Mouse (Mus musculus) liver (tissue): ENCODE measurements around the gene Auts2.
"Not testable (repeated sequence)": the region's sequence is repeated elsewhere in the genome, so short reads cannot be mapped to it uniquely, and the experiment has no call there.

Source experiments
- DNase-seq: peaks from one replicate; pipeline ENCODE4 v3.0.0-alpha.2; 2020; ENCODE audit warnings: mixed read lengths

The Auts2 gene

DNA sequence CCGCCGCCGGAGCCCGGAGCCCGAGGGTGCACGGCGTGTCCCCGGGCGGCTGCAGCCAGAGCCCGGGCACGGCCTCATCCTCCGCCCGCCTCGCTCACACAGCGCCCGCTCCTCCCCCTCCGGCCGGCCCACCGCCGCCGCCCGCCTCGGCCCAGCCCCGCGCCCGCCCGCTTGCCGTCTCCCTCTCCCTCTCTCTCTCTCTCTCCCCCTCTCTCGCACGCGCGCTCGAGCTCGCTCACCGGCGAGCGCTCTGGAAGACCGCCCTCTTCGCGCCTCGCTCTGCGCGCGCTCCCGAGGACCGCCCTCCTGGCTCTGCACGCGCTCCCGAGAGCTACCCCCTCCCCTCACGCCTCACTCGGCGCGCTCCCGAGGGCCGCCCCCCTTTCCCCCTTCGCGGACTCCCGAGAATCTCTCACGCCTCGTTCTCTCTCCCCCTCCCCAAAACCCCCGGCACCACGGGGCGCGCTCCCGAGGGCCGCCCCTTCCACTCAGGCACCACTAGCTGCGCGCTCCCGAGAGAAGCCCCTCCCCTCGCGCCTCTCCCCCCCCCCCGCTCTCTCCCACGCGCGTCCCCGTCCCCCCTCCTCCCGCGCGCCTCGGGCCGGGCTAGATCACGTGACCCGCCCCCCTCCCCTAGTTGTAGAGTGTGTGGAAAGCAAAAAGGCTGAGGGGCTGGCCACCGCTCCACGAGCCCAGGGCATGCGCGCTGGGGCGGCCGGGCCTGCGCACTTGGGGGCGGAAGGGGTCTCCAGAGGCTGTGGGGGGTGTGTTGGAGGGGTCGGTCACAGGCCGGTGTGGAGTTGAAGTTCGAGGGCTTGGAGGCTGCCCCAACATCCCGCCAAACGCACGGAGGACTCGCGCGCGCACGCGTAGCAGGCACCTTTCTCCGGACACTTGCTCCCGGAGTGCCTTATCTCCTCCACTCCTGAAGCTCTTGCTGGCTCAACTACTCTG, at the start of gene Auts2:
Gene Auts2 (minus strand): TSS at position 227 of the 954 bp plus-strand sequence.
- peak; percentile 86 for DNase-seq

DNA sequence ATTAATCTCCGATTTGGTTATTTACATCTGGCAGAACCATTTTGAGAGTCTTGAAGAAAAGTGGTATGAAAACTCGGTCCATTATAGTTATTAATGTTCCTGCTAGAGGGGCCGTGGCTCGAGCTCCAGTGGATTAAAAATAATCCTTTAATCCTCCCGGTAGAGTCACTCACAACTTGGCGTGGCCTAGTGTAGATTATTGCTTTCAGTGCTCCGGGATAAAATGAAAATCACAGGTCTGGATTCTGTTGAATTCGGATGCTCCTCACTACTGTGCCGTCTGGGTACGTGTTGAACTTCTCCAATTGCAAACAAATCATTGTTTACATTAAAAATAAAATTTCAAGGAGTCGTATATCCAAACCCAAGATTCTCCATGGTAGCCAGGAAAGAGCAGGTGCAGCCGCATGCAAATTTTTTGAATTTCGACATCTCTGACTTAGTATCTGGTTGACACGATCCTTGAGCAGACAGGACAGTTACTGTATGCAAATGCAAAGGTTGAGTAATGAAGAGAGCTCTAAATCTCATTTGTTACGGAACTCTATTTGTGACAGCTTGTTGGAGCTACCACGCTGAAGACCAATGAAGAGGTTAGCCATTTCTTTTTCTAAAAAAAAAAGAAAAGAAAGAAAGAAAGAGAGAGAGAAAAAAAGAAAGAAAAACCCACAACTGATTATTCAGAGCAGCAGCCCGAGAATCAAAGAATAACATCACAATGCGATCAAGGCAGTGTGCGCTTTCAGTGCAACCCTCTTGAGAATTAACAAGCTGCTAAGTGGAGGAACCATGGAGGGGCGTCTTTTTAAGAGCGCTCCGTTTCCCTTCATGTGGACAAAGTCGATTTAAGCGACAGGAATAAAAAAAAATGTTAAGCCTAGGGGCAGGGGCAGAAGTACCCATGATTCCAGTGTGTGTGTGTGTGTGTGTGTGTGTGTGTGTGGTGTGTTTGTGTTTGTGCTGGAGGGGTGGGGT, 48.9 kb upstream of the Auts2 start:
- DNase-seq: no peak

DNA sequence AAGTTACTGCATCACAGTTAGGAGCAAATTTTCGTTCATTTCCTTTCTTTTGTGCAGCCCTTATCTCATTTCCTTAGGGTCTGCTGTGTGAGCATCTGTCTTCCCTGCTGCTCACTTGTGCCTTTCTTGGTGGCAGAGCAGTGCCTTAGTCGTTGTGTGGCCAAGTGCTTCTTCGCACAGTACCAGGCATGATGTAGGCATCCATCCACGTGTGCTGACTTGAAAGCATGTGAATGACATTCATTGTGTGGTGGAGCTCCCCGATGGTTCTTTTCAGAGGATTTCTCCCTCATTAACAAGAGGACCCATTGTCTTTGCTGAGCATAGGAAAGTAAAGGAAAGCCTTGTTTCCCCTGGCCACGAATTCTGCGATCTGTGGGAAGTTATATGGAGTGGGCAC, 36.6 kb upstream of the Auts2 start:
- no peak for DNase-seq

DNA sequence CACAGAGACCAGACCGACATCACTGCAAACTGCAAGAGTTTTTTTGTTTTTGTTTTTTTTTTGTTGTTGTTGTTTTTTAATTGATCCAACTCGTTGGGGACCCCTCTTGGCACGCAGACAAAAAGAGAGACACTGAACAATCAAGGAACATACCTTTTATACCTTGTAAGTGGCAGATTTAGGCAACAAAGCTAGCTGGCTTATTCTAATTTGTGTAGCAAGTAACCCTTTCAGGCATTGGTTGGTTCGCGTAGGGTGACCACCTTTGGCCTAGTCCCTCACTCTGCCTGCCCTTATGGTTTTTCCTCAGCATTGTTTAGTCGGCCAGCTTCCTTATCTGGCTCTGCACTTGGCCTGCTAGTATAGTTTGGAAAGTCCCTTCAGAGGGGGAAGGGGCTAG, 17.6 kb upstream of the Auts2 start:
- DNase-seq: not testable (repeated sequence)

DNA sequence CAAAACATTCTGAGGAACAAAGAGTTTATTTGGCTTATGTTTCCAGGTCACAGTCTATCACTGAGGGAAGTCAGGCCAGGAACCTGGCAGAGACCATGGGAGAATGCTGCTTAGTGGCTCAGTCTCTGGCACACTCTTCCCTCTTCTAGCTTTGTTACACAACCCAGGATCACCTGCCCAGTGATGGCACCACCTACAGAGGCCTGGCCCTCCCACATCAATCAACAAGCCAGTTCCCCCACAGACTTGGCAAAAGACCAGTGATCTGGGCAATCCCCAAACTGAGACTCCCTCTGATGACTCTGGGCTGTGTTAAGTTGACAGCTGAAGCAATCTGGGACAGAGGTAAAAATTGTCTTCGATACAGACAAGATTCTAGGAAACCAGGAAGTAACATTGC, 2.6 kb upstream of the Auts2 start:
- DNase-seq: peak; percentile 10

DNA sequence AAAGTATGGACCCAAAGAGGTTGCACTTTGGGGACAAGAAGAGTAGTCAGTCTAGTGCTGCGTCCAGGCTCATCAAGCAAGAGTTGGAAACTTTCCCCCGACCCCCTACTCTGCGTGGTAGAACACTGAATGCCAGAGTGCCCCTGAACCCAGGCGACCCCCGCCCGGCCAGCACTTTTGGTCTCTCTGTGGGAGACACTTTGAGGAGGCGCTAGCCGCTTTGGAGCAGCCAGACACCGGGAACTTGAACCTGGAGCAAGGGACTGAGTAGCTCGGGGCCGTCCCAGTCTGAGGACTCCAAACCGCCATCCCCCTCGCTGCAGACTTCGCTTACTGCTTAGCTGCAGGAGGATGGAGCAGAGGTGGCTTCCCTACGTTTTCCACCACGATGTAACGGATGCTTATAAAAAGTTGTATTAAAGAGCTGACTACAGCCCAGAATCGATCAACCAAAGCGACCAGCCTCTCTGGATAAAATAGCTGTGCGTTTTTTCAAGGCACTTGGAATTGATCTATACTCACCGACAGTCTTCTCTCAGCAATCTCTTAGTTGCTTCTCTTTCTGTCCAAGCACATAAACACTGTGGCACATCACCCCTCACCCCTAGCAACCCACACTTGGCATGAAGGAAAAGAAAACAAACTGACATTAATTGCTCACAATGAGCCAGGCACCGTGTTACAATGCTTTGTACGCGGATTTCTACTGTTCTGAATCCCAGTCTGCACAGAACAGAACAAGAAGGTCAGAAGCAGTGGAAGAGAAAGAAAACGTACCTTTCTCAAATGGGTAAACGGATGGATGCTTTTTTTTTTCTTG, 1.2 kb upstream of the Auts2 start:
- peak; percentile 3 for DNase-seq

DNA sequence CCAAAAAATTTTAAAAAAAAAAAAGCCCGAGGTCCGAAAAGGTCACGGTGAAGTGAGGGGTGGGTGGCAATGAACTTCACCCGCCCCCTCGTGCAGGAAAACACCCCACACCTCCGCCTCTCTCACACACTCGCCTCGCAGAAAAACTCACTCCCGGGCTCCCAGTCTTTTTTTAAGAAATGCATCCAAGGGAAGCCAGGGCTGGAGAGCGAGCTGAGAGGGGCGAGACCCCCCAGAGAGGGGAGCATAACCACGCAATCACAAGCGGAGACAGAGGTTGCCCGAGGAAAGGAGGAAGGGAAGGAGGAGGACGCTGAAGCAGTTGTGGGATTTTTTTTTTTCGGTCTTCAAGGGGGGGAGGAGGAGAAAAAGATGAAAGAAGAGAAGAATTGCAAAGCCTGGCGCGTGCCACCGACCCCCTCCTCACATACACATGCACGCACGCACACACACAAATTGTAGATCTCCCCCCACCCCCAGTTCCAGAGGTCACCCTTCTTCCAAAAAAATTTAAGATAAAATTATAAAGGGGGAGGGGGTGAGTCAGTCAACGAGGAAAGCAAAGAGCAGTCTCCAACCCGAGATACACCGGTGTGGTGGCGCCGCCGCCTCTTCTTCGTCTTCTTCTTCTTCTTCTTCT, 643 bp downstream of the Auts2 start:
- no peak for DNase-seq

DNA sequence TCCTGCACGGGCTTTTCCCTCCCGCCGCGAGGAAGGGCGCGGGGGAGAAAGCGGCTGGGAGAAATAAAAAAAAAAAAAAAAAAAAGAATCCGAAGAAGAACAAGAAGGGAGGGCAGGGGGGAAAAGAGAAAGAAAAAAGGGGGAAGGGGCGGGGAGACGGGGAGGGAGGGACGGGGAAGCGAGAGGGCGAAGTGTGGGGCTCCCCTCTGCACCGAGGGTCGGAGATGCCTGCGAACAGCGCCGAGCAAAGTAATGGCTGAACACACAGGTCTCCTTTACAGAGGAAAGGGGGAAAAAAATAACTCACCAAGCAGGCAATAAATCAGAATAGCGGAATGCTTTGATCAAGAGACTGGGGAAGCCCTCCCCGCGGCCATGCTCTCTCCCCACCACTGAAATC, 1.2 kb downstream of the Auts2 start:
- peak; percentile 16 for DNase-seq

DNA sequence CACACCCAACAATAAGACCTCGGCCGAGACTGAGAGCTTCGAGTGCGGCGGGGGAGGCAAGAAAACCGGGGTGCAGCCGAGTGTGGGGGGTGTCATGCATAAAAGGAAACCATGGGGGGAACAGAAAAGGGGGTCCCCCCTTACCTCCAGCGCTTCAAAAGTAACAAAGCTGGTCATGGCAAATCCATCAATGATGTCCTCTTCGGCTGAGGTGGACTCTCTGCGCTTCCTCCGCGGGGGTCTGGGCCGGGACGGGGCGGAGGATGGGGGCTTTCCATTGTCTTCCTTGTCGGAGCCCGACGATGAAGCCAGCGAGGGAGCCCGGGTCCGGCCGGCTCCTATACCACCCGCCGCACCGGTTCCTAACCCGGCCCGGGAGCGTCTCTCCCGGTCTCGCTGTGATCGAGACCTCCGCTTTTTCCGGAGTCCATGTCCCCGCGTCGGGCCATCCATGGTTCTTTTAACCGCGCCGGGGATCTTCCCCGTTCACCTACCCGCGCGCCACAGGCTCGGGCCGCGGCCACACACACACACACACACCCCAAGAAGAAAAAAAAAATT, 1.7 kb downstream of the Auts2 start:
- peak; percentile 8 for DNase-seq

DNA sequence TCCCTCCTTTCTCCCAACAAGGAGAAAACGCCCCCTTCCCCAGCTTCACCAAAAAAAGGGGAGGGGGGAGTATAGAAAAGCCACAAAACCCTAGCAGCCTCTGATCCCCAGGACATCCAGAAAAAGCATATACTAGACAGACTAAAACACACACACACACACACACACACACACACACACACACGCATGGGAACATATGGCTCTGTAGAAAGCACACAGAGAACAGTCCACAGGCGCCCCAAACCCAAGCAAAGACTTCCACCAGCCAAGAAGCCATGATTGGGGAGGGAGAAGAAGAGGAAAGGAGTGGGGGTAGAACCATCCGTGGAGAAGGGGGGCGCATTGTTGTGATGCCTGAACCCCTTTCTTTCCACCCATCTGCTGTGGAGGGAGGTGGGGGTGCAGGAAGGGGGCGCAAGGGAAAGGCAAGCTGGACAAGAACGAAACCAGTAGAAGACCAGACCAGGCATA, 2.3 kb downstream of the Auts2 start:
- DNase-seq: no peak

DNA sequence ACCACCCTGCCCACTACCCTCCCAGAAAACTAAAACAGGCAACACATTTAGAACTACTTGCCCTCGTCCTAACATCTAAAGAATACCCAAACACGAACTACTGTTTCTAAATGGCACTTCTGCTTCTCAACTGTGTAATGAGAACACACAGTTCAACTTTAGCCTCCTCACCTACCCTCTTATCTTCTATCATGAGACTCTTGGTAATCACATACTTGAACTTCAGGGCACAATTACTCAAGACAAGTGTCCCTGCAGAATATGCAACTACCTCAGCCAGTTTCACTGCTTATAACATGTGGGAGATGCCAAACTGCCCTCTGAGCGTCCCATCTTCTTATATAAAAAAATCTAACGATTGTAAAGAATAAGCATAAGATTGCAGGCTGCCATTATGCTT, 5.7 kb downstream of the Auts2 start:
- DNase-seq: no peak

DNA sequence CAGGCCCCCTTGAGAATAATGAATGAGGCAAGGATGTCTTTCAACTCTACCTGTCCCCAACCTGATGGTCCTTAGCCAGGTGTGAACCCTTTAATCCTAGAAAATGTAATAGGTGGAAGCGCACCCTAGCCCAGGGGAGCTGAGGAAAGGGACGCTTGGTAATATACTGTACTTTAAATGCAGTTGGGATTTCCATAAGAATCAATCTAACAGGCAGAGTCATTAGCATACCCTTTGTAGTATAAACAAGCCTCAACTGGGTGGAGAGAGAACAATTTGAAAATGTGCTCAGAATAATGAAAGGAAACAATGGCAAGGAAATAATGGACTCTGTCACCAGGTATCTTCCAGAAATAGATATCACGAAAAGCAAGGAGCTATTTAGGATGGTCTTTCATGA, 16.7 kb downstream of the Auts2 start:
- DNase-seq: no peak

DNA sequence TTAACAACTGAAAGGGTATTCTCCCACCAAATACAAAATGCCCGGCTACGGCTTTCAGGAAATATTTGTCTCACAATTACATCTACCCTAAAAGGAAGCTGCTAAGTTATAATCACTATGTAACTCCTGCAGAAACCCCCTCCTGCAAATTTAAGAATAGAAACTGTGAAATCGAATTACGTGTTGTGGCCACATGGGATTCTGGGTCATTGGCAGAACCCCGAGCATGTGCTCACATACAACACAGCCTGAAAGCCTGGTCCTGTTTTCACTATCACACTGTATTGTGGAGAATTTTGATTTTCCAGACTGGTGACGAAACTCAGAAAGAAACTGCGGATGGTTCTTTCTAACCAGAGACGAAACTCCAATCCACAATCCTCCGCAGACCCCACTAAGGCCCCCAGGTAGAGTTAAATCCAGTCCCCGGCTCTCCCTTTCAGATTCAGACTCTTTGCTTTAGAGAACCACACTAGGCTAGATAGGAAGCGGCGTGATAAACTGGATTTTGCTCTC, 21.7 kb downstream of the Auts2 start:
- DNase-seq: no peak

DNA sequence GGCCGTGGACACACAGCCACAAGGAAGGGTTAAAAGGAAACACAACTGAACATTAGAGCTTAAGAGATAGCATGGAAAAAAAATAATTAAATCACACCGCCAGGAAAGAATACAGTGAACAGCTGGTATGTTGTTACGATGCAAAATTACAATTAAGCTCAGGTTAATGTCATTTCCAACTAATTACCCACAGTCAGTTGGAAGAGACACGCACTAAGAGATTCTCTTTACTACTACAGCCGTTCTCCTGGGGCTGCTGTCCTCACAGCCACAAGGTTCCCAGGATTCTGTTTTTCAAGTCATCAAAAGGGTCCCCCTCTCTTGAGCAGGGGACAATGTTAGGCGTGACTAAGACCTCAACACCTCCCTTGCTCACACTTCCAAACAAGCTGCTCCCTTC, 25.3 kb downstream of the Auts2 start:
- DNase-seq: no peak

DNA sequence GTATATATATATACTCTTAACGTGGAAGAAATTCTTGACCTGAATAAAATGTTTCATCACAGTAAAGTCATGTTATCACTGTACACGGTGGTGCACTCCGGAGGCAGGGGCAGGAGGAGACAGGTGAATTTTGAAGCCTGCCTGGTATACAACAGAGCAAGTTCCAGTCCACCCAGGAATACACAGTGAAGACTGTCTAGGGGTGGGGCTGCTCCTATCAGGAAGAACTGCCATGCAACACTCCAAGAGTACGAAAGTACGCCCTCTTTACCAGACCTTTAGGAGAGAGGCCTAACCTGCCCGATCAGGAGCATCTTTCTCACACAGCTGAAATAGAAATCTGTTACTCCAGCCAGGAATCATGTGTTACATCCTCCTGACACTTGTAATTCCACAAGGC, 28.6 kb downstream of the Auts2 start:
- no peak for DNase-seq

DNA sequence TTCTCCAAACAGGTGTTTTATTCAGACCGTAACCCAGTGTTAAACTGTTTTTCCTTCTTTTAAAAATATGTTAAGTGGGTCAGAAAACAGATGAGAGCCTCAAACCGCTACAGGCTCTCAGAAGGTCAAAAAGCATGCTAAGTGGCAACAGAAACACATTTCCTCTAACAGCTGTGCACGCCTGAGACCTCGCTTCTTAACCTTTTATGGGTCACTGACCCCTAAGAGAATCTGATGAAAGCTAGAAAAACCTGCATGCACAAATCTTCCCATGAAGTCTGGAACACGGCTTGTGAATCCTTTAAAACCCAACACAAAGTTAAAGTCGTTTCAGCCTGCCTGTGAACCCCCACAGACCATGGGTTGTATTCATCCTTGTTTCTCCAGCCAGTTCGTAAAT, 29.9 kb downstream of the Auts2 start:
- DNase-seq: no peak

DNA sequence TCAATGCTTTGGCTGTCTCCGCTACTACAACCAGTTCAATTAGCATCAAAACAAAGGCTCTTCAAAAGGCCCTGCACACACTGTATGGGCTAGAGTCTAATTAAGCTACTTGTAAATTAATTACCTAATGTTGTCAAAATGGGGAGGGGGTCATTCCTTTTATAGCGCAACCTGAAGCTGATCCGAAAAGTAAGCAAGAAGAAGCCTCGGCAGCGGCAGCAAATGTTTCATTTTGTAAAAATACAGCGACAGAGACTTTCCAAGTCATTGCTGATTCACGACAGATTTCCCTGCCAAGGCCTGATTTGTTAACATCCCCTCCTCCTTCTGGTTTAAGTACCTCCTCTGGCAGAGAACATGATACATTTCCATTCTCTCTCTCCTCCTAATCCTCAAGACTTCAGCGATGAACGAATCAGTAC, 33.7 kb downstream of the Auts2 start:
- DNase-seq: no peak

DNA sequence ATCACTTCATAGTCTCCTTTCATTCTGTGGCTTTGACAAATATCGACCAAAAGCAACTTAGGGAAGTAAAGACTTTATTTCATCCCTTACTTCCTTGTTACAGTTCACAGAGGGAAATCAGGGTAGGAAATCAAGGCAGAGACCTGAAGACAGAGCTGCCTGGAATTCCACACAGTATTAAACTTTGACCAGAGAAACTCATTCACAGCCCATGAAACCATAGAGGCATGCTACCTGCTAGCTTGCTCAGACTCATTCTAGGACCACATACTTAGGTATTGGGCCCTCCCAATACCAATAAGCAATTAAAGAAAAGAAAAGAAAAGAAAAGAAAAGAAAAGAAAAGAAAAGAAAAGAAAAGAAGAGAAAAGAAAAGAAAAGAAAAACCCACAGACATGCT, 38.3 kb downstream of the Auts2 start:
- DNase-seq: no peak

DNA sequence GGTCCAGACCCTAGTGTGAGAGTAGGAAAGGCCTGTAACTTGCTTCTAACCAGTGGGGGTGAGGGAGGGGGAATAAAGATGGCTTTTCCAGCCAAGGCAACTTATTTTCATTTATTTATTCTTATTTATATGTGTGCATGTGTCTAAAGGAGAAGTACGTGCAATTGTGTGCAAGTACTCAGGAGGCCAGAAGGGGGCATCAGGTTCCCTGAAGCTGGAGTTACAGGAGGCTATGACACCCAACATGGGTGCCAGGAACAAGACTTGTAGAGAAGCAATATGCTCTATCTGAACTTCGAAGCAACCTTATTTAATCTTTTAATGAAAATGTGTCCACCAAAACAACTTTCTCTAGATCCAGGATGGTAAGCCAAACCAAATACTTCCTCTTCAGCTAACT, 39.7 kb downstream of the Auts2 start:
- DNase-seq: no peak

DNA sequence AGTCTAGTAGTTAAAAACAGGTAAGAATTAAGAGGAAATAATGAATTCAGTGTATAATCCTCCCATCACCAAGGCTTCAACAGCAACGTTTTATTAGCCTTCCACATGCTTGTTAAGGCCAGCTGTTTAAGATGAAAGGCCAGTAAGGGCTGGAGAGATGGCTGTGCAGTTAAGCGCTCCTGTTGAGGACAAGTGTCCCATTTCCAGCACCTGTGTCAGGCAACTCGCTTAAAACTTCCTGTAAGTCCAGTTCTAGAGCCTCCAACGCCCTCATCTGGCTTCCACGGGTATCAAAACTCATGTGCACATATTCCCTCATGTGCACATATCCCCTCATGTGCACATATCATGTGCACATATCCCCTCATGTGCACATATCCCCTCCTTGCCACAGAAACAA, 41.1 kb downstream of the Auts2 start:
- no peak for DNase-seq

DNA sequence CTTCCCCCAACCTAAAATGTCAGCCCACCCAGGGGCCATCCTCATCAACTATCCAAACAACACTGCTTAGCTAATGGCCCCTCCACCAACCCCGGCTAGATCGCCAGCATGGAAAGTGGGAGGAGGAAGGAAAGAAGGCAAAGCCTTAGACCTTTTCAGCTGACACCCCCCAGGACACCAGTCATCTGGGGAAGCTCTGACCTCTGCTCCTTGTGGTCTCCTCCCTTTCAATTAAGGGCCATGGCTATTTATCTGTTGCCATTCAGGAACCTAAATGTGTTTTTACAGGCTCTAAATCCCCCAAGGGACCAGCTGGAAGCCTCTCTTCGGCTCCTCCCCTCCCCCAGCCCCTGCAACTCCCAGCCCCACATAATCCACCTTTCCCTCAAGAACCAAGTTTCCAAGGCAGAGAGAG, 42.3 kb downstream of the Auts2 start:
- no peak for DNase-seq
